Mouse (Mus musculus) frontal cortex, postnatal 25 days (tissue): ENCODE data around the gene Scp2.

Experiments
- DNase-seq, 2 experiments: peaks; one replicate each; pipeline ENCODE4 v3.0.0; 2022; ENCODE audit warnings: low spot score in 2 of 2

Gene Scp2

GRCm38 (mm10) chr4:108060774-108061173, 84.0 kb downstream of the Scp2 start:
- no peak for DNase-seq

- DNase-seq = peak; percentile 19 to 33
Observed at GRCm38 (mm10) chr4:108059601-108060379, 85.0 kb downstream of the Scp2 start.

GRCm38 (mm10) chr4:108058166-108058565, 86.6 kb downstream of the Scp2 start:
- DNase-seq = no peak

- DNase-seq = no peak
Observed at GRCm38 (mm10) chr4:108057247-108057646, 87.6 kb downstream of the Scp2 start.

GRCm38 (mm10) chr4:108055873-108056272, 88.9 kb downstream of the Scp2 start:
- no peak for DNase-seq

GRCm38 (mm10) chr4:108052673-108053072, 92.1 kb downstream of the Scp2 start:
- no peak for DNase-seq

- no peak for DNase-seq
Observed at GRCm38 (mm10) chr4:108051687-108052274, 93.0 kb downstream of the Scp2 start.

GRCm38 (mm10) chr4:108046136-108046535, 98.7 kb downstream of the Scp2 start:
- no peak for DNase-seq

GRCm38 (mm10) chr4:108045136-108046107, 99.4 kb downstream of the Scp2 start:
- DNase-seq = no peak

GRCm38 (mm10) chr4:108037027-108037426, 107.8 kb downstream of the Scp2 start:
- DNase-seq = no peak

- no peak for DNase-seq
Observed at GRCm38 (mm10) chr4:108033041-108033764, 111.6 kb downstream of the Scp2 start.

- no peak for DNase-seq
Observed at GRCm38 (mm10) chr4:108032352-108032849, 112.4 kb downstream of the Scp2 start.

- DNase-seq = peak in 1 of 2 experiments; percentile 35
Observed at GRCm38 (mm10) chr4:108031502-108032351, 113.1 kb downstream of the Scp2 start.

- no peak for DNase-seq
Observed at GRCm38 (mm10) chr4:108030888-108031501, 113.8 kb downstream of the Scp2 start.

GRCm38 (mm10) chr4:108026193-108026592, 118.6 kb downstream of the Scp2 start:
- no peak for DNase-seq

- no peak for DNase-seq
Observed at GRCm38 (mm10) chr4:108025269-108025668, 119.5 kb downstream of the Scp2 start.

- DNase-seq = no peak
Observed at GRCm38 (mm10) chr4:108024641-108025040, 120.2 kb downstream of the Scp2 start.

GRCm38 (mm10) chr4:108023186-108023585, 121.6 kb downstream of the Scp2 start:
- DNase-seq = no peak

GRCm38 (mm10) chr4:108020178-108020577, 124.6 kb downstream of the Scp2 start:
- no peak for DNase-seq
